Mouse (Mus musculus) hematopoietic stem cell, adult 5-6 weeks (primary cell): ENCODE results near the gene Sectm1b. TPM values are rescaled to one million over a fixed set of nuclear protein-coding genes. Genes with fewer than 3 reads are reported as not detected.
"Not testable (repeated sequence)": the region's sequence is repeated elsewhere in the genome, so short reads cannot be mapped to it uniquely, and the experiment has no call there.

ENCODE experiments used
- ATAC-seq, 2 experiments: fragments of 125-278 bp in 1 of 2; replicated peaks in 1 of 2; 2 replicates each; pipeline ENCODE4 v1.8.0; 2016 to 2017; ENCODE audit warnings: inconsistent platforms in 2 of 2, mild to moderate bottlenecking in 2 of 2, moderate number of reproducible peaks in 2 of 2, low read depth in 1 of 2, moderate TSS enrichment in 1 of 2; ENCODE audit not compliant: low FRiP score in 2 of 2, poor library complexity in 2 of 2, severe bottlenecking in 2 of 2, insufficient read depth in 1 of 2, low TSS enrichment in 1 of 2
- total RNA-seq: library from RNA; stranded (forward); fragments of 172-1452, 232-1000 nt; gene quantifications from 2 replicates; pipeline ENCODE4 v1.2.3, GENCODE M21; 2017

Gene Sectm1b
- total RNA-seq: not detected in 2 replicates

- ATAC-seq: no peak
These were observed at the start of gene Sectm1b for GRCm38 (mm10) chr11:121063379-121063778. TSS of gene Sectm1b (minus strand) at chr11:121063569.

- ATAC-seq: no peak
These were observed 48.9 kb upstream of the Sectm1b start for GRCm38 (mm10) chr11:121112091-121112775.

- ATAC-seq: no peak
These were observed 48.2 kb upstream of the Sectm1b start for GRCm38 (mm10) chr11:121111601-121112000.

GRCm38 (mm10) chr11:121111051-121111450 is 47.7 kb upstream of the Sectm1b start:
- no peak for ATAC-seq

- ATAC-seq: no peak
These were observed 46.6 kb upstream of the Sectm1b start for GRCm38 (mm10) chr11:121109986-121110385.

GRCm38 (mm10) chr11:121108061-121108460 is 44.7 kb upstream of the Sectm1b start:
- ATAC-seq: no peak

- ATAC-seq: not testable (repeated sequence)
These were observed 43.9 kb upstream of the Sectm1b start for GRCm38 (mm10) chr11:121107242-121107641.

- ATAC-seq: no peak
These were observed 37.9 kb upstream of the Sectm1b start for GRCm38 (mm10) chr11:121101124-121101805.

- ATAC-seq: no peak
These were observed 37.3 kb upstream of the Sectm1b start for GRCm38 (mm10) chr11:121100692-121101091.

- no peak; a peak in 1 of 4 replicates for ATAC-seq
These were observed 36.4 kb upstream of the Sectm1b start for GRCm38 (mm10) chr11:121099762-121100161.

- ATAC-seq: no peak
These were observed 29.5 kb upstream of the Sectm1b start for GRCm38 (mm10) chr11:121092606-121093585.

GRCm38 (mm10) chr11:121090943-121091342 is 27.6 kb upstream of the Sectm1b start:
- peak; percentile 42; a peak in 2 of 4 replicates for ATAC-seq

GRCm38 (mm10) chr11:121089756-121090546 is 26.6 kb upstream of the Sectm1b start:
- no peak for ATAC-seq

- no peak for ATAC-seq
These were observed 25.6 kb upstream of the Sectm1b start for GRCm38 (mm10) chr11:121088997-121089396.

- no peak for ATAC-seq
These were observed 22.9 kb upstream of the Sectm1b start for GRCm38 (mm10) chr11:121086296-121086695.

GRCm38 (mm10) chr11:121085181-121085580 is 21.8 kb upstream of the Sectm1b start:
- no peak for ATAC-seq
